Mouse (Mus musculus) lung, postnatal 14 days (tissue): ENCODE measurements around the gene Shroom3.

Experiments
- DNase-seq: peaks from one replicate; pipeline ENCODE4 v3.0.0; 2021

The Shroom3 gene

GRCm38 (mm10) chr5:92983942-92984341, 300.7 kb downstream of the Shroom3 start:
- DNase-seq = no peak

GRCm38 (mm10) chr5:92984692-92985091, 301.5 kb downstream of the Shroom3 start:
- DNase-seq = no peak

GRCm38 (mm10) chr5:92985391-92985790, 302.2 kb downstream of the Shroom3 start:
- DNase-seq = no peak

- DNase-seq = no peak
Measured at GRCm38 (mm10) chr5:92986651-92987610, 303.7 kb downstream of the Shroom3 start.

- DNase-seq = no peak
Measured at GRCm38 (mm10) chr5:92987891-92988768, 304.9 kb downstream of the Shroom3 start.

GRCm38 (mm10) chr5:92988769-92989356, 305.6 kb downstream of the Shroom3 start:
- no peak for DNase-seq

- no peak for DNase-seq
Measured at GRCm38 (mm10) chr5:92992106-92992505, 308.9 kb downstream of the Shroom3 start.

- no peak for DNase-seq
Measured at GRCm38 (mm10) chr5:92994309-92994708, 311.1 kb downstream of the Shroom3 start.

- no peak for DNase-seq
Measured at GRCm38 (mm10) chr5:92994861-92995260, 311.6 kb downstream of the Shroom3 start.

GRCm38 (mm10) chr5:92997428-92998120, 314.3 kb downstream of the Shroom3 start:
- peak; percentile 13 for DNase-seq

- DNase-seq = no peak
Measured at GRCm38 (mm10) chr5:92998494-92999016, 315.3 kb downstream of the Shroom3 start.

- DNase-seq = no peak
Measured at GRCm38 (mm10) chr5:93000060-93000459, 316.8 kb downstream of the Shroom3 start.

- peak; percentile 61 for DNase-seq
Measured at GRCm38 (mm10) chr5:93000774-93001757, 317.8 kb downstream of the Shroom3 start.

GRCm38 (mm10) chr5:93002615-93003014, 319.4 kb downstream of the Shroom3 start:
- DNase-seq = no peak

- peak; percentile 56 for DNase-seq
Measured at GRCm38 (mm10) chr5:93005229-93005814, 322.1 kb downstream of the Shroom3 start.

- DNase-seq = no peak
Measured at GRCm38 (mm10) chr5:93005815-93006341, 322.6 kb downstream of the Shroom3 start.

- no peak for DNase-seq
Measured at GRCm38 (mm10) chr5:93008256-93008655, 325.0 kb downstream of the Shroom3 start.
